Mouse (Mus musculus): Measurements from ENCODE around the gene Has3.
A peak's percentile ranks its signal among the peaks of the same experiment; 100 is the strongest.
"Not testable (repeated sequence)": the region's sequence is repeated elsewhere in the genome, so short reads cannot be mapped to it uniquely, and the experiment has no call there.

The Has3 gene

GRCm38 (mm10) chr8:106870051-106870450, at the start of gene Has3:
TSS of gene Has3 (plus strand) at chr8:106870242.
- no peak for DNase-seq (ENCODE audit: low spot score)

- no peak for DNase-seq (ENCODE audit: low spot score)
These were observed 49.2 kb upstream of the Has3 start for GRCm38 (mm10) chr8:106820553-106821515.

- no peak for DNase-seq (ENCODE audit: low spot score)
These were observed 41.1 kb upstream of the Has3 start for GRCm38 (mm10) chr8:106828921-106829320.

- no peak for DNase-seq (ENCODE audit: low spot score)
These were observed 40.5 kb upstream of the Has3 start for GRCm38 (mm10) chr8:106829526-106830045.

- DNase-seq (ENCODE audit: low spot score), result no peak
These were observed 35.1 kb upstream of the Has3 start for GRCm38 (mm10) chr8:106834899-106835298.

- no peak for DNase-seq (ENCODE audit: low spot score)
These were observed 33.5 kb upstream of the Has3 start for GRCm38 (mm10) chr8:106836525-106836924.

GRCm38 (mm10) chr8:106838803-106839202, 31.2 kb upstream of the Has3 start:
- DNase-seq (ENCODE audit: low spot score), result no peak

- peak; percentile 23 for DNase-seq (ENCODE audit: low spot score)
These were observed 30.6 kb upstream of the Has3 start for GRCm38 (mm10) chr8:106839209-106840001.

GRCm38 (mm10) chr8:106850034-106850433, 20.0 kb upstream of the Has3 start:
- DNase-seq (ENCODE audit: low spot score), result no peak

GRCm38 (mm10) chr8:106854534-106855241, 15.4 kb upstream of the Has3 start:
- no peak for DNase-seq (ENCODE audit: low spot score)

GRCm38 (mm10) chr8:106855242-106855562, 14.8 kb upstream of the Has3 start:
- DNase-seq (ENCODE audit: low spot score), result no peak

- DNase-seq (ENCODE audit: low spot score), result no peak
These were observed 7.2 kb upstream of the Has3 start for GRCm38 (mm10) chr8:106862845-106863244.

- DNase-seq (ENCODE audit: low spot score), result peak; percentile 17
These were observed 4.7 kb upstream of the Has3 start for GRCm38 (mm10) chr8:106865354-106865753.

- DNase-seq (ENCODE audit: low spot score), result no peak
These were observed 690 bp downstream of the Has3 start for GRCm38 (mm10) chr8:106870537-106871327.

- DNase-seq (ENCODE audit: low spot score), result no peak
These were observed 1.4 kb downstream of the Has3 start for GRCm38 (mm10) chr8:106871328-106871926.

GRCm38 (mm10) chr8:106871931-106872371, 1.9 kb downstream of the Has3 start:
- no peak for DNase-seq (ENCODE audit: low spot score)

- no peak for DNase-seq (ENCODE audit: low spot score)
These were observed 2.5 kb downstream of the Has3 start for GRCm38 (mm10) chr8:106872454-106873034.

GRCm38 (mm10) chr8:106880121-106880707, 10.2 kb downstream of the Has3 start:
- no peak for DNase-seq (ENCODE audit: low spot score)

- not testable (repeated sequence) for DNase-seq (ENCODE audit: low spot score)
These were observed 14.1 kb downstream of the Has3 start for GRCm38 (mm10) chr8:106884094-106884493.

- DNase-seq (ENCODE audit: low spot score), result not testable (repeated sequence)
These were observed 14.9 kb downstream of the Has3 start for GRCm38 (mm10) chr8:106884826-106885400.

Measured in layer of hippocampus, adult 11-12 months (tissue).